Mouse (Mus musculus): ENCODE measurements around the gene Adam12.

- TF ChIP-seq HCFC1 (IDR thresholded peaks at IDR 0.05; ENCODE audit: borderline replicate concordance, insufficient read depth, low read length) (no peak), CHD2 (IDR thresholded peaks at IDR 0.05; ENCODE audit: low read depth, low read length) (no peak)
Measured at GRCm38 (mm10) chr7:133870265-133870664, 361.7 kb downstream of the Adam12 start.

All from ES-E14 (cell line).